Mouse (Mus musculus): Measurements from ENCODE around the gene Map1lc3b. TPM values are rescaled to one million over a fixed set of nuclear protein-coding genes. Genes with fewer than 3 reads are reported as not detected.

Map1lc3b gene
- polyA plus RNA-seq, 1 experiment: 113 TPM

DNA sequence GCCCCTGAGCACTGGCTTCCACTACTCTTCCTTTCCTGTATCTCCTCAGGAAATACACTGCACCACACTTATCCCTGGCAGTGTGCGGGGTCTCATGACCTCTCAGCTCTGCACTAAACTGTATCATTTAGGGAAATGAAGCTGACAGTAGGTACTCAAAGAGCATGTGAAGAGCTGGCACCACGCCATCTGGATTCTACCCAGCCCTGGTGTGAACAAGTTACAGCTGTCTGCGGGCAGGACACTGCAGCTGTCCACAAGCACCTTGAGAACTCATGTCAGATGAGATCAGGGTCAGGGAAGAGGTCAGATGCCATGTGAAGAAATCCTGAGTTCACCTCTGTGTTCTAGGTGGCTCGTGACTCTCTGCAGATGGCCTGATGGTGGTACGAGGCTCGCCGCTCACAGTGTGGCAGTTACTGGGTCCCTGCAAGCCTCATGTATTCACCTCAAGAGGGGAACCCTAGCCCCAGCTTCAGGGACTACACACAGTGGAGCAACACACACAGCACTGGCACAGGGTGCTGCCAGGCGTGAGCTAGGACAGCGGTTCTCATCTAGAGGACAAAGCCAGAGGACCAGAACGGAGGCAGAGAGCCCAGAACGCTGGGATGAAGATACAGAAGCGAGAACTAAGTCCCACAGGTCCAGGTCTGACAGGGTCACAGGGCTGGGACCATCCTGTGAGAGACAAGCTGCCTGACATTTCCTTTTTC lies 30.8 kb downstream of the Map1lc3b start:
- H3K4me1 ChIP-seq (ENCODE audit: control insufficient read depth, insufficient read depth, low read length): no peaks in the 10 kb centered on the region
- no peak overlapping the region for H3K4me3 ChIP-seq (replicated peaks; ENCODE audit: control insufficient read depth, low read depth, low read length)
- no peak overlapping the region for H3K27ac ChIP-seq (ENCODE audit: control insufficient read depth, insufficient read depth, low read depth, low read length, poor library complexity)
- no peak for TF ChIP-seq CTCF (IDR thresholded peaks at IDR 0.05; ENCODE audit: control insufficient read depth, insufficient read depth, low read length)
- TF ChIP-seq POLR2A (IDR thresholded peaks at IDR 0.05; ENCODE audit: borderline replicate concordance, control insufficient read depth, low read depth, low read length): no peak
- WGBS: 72% methylated on average over 12 of the region's 12 CpGs

DNA sequence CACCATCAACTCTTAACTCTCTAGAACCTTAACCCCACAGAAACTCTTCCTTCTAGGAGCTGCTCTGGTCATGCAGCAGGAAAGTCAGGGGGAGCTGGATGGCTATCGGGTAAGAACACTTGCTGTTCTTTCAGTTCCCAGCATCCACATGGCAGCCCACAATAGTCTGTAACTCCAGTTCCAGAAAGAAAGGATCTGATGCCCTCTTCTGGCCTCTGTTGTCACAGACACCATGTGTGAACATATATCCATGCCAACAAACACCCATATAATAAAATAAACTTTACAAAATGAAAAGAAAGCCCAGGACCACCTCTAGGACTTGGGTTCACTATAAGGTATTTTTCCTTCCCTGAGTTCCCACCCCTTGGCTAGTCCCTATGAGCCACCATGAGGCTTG lies 31.7 kb downstream of the Map1lc3b start:
- no peak overlapping the region for H3K27ac ChIP-seq (ENCODE audit: control insufficient read depth, insufficient read depth, low read depth, low read length, poor library complexity)
- H3K4me3 ChIP-seq (replicated peaks; ENCODE audit: control insufficient read depth, low read depth, low read length): no peak overlapping the region
- no peak for TF ChIP-seq POLR2A (IDR thresholded peaks at IDR 0.05; ENCODE audit: borderline replicate concordance, control insufficient read depth, low read depth, low read length)
- TF ChIP-seq CTCF (IDR thresholded peaks at IDR 0.05; ENCODE audit: control insufficient read depth, insufficient read depth, low read length): no peak
- WGBS: 59% methylated on average over 1 of the region's 1 CpGs
- no peaks in the 10 kb centered on the region for H3K4me1 ChIP-seq (ENCODE audit: control insufficient read depth, insufficient read depth, low read length)

DNA sequence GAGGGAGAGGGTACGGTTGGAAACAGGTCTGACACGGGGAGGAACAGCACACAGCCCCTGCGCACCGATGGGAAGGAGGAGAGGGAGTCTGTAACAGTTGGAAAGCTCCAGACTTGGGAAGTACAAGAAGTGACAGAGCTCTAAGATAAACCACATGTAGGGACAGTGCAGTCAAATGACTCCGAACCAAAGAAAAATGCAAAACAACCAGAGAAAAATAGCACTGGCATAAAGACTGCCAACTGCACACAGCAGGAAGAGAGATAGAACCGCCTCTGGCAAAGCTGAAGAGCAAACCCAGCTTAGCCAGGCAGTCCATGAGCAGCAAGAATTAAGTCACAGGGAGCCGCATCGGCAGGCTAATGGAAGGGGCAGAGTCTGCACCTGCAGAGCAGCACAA lies 32.9 kb downstream of the Map1lc3b start:
- no peak overlapping the region for H3K27ac ChIP-seq (ENCODE audit: control insufficient read depth, insufficient read depth, low read depth, low read length, poor library complexity)
- WGBS: 83% methylated on average over 8 of the region's 8 CpGs
- TF ChIP-seq POLR2A (IDR thresholded peaks at IDR 0.05; ENCODE audit: borderline replicate concordance, control insufficient read depth, low read depth, low read length) (no peak), CTCF (IDR thresholded peaks at IDR 0.05; ENCODE audit: control insufficient read depth, insufficient read depth, low read length) (no peak)
- H3K4me1 ChIP-seq (ENCODE audit: control insufficient read depth, insufficient read depth, low read length): no peaks in the 10 kb centered on the region
- no peak overlapping the region for H3K4me3 ChIP-seq (replicated peaks; ENCODE audit: control insufficient read depth, low read depth, low read length)

- Histone ChIP-seq H3K4me1 (ENCODE audit: control insufficient read depth, insufficient read depth, low read length) (no peaks in the 10 kb centered on the region), H3K27ac (ENCODE audit: control insufficient read depth, insufficient read depth, low read depth, low read length, poor library complexity) (no peak overlapping the region), H3K4me3 (replicated peaks; ENCODE audit: control insufficient read depth, low read depth, low read length) (no peak overlapping the region)
- TF ChIP-seq CTCF (IDR thresholded peaks at IDR 0.05; ENCODE audit: control insufficient read depth, insufficient read depth, low read length): no peak
- no peak for TF ChIP-seq POLR2A (IDR thresholded peaks at IDR 0.05; ENCODE audit: borderline replicate concordance, control insufficient read depth, low read depth, low read length)
- 68% methylated on average over 4 of the region's 4 CpGs for WGBS
Measured at GRCm38 (mm10) chr8:121628681-121629080, 38.5 kb downstream of the Map1lc3b start.

DNA sequence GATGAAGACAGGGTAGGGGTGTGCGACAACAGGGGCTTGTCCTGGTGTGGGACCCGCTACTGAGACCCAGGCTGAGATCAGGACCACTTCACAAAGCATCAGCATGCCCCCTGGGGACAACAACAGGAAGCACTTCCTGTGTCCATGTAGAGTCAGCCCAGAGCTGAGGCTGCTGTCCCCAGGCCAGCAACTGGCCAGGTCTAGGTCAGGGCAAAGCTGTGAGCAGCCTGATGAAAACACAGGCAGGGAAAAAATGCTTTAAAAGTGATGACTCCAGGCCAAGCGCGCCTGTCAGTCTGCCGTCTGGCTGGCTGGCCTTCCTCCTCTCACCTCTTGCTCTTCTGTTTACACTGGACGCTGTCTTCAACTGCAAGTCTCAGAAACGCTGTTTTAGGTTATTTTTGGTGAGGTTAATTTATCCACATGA lies 41.5 kb downstream of the Map1lc3b start:
- WGBS: 72% methylated on average over 7 of the region's 7 CpGs
- H3K4me3 ChIP-seq (replicated peaks; ENCODE audit: control insufficient read depth, low read depth, low read length): no peak overlapping the region
- no peak for TF ChIP-seq POLR2A (IDR thresholded peaks at IDR 0.05; ENCODE audit: borderline replicate concordance, control insufficient read depth, low read depth, low read length)
- no peak for TF ChIP-seq CTCF (IDR thresholded peaks at IDR 0.05; ENCODE audit: control insufficient read depth, insufficient read depth, low read length)
- no peak overlapping the region for H3K27ac ChIP-seq (ENCODE audit: control insufficient read depth, insufficient read depth, low read depth, low read length, poor library complexity)
- no peaks in the 10 kb centered on the region for H3K4me1 ChIP-seq (ENCODE audit: control insufficient read depth, insufficient read depth, low read length)

DNA sequence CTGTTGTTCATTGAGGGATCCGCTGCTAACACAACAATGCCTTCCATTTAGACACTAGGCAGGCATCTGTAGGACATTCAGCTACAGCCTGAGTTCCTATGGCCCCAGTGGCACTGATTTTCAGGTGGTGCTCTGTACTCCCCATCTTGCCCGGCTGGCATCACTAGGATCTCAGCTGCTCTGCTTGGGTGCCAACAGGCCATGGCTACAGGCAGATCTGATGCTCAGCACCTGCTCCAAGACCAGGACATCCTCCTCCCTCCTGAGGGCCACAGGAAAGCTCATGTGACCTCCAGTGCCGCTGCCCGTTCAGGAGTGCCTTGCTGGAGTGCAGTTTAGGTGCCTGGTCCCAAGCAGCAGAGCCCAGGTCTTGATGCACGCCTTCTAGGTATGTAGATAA lies 42.2 kb downstream of the Map1lc3b start:
- TF ChIP-seq CTCF (IDR thresholded peaks at IDR 0.05; ENCODE audit: control insufficient read depth, insufficient read depth, low read length) (no peak), POLR2A (IDR thresholded peaks at IDR 0.05; ENCODE audit: borderline replicate concordance, control insufficient read depth, low read depth, low read length) (no peak)
- H3K4me1 ChIP-seq (ENCODE audit: control insufficient read depth, insufficient read depth, low read length): no peaks in the 10 kb centered on the region
- H3K4me3 ChIP-seq (replicated peaks; ENCODE audit: control insufficient read depth, low read depth, low read length): no peak overlapping the region
- H3K27ac ChIP-seq (ENCODE audit: control insufficient read depth, insufficient read depth, low read depth, low read length, poor library complexity): no peak overlapping the region
- WGBS: 74% methylated on average over 5 of the region's 5 CpGs

GRCm38 (mm10) chr8:121635534-121635933 lies 45.4 kb downstream of the Map1lc3b start:
- Histone ChIP-seq H3K4me1 (ENCODE audit: control insufficient read depth, insufficient read depth, low read length) (no peaks in the 10 kb centered on the region), H3K27ac (ENCODE audit: control insufficient read depth, insufficient read depth, low read depth, low read length, poor library complexity) (no peak overlapping the region), H3K4me3 (replicated peaks; ENCODE audit: control insufficient read depth, low read depth, low read length) (no peak overlapping the region)
- TF ChIP-seq POLR2A (IDR thresholded peaks at IDR 0.05; ENCODE audit: borderline replicate concordance, control insufficient read depth, low read depth, low read length) (no peak), CTCF (IDR thresholded peaks at IDR 0.05; ENCODE audit: control insufficient read depth, insufficient read depth, low read length) (no peak)
- 36% methylated on average over 6 of the region's 6 CpGs for WGBS

GRCm38 (mm10) chr8:121636180-121636579 lies 46.0 kb downstream of the Map1lc3b start:
- Histone ChIP-seq H3K4me3 (replicated peaks; ENCODE audit: control insufficient read depth, low read depth, low read length) (no peak overlapping the region), H3K27ac (ENCODE audit: control insufficient read depth, insufficient read depth, low read depth, low read length, poor library complexity) (no peak overlapping the region), H3K4me1 (ENCODE audit: control insufficient read depth, insufficient read depth, low read length) (no peaks in the 10 kb centered on the region)
- WGBS: 69% methylated on average over 8 of the region's 8 CpGs
- no peak for TF ChIP-seq CTCF (IDR thresholded peaks at IDR 0.05; ENCODE audit: control insufficient read depth, insufficient read depth, low read length)
- TF ChIP-seq POLR2A (IDR thresholded peaks at IDR 0.05; ENCODE audit: borderline replicate concordance, control insufficient read depth, low read depth, low read length): no peak

Measured in bone marrow, adult 2 months (tissue).